Mouse (Mus musculus) hematopoietic multipotent progenitor cell, adult 10-12 weeks (in vitro differentiated cells): ENCODE measurements around the gene Fam234b. TPM values are rescaled to one million over a fixed set of nuclear protein-coding genes. Genes with fewer than 3 reads are reported as not detected.

Source experiments
- polyA plus RNA-seq: library from polyadenylated mRNA; stranded (reverse); fragments of >175 nt; gene quantifications from 2 replicates; pipeline ENCODE4 v1.2.3, GENCODE M21; 2012; ENCODE audit warnings: low replicate concordance

Gene Fam234b
- 5.9 and 10.5 TPM in 2 replicates for polyA plus RNA-seq

DNA sequence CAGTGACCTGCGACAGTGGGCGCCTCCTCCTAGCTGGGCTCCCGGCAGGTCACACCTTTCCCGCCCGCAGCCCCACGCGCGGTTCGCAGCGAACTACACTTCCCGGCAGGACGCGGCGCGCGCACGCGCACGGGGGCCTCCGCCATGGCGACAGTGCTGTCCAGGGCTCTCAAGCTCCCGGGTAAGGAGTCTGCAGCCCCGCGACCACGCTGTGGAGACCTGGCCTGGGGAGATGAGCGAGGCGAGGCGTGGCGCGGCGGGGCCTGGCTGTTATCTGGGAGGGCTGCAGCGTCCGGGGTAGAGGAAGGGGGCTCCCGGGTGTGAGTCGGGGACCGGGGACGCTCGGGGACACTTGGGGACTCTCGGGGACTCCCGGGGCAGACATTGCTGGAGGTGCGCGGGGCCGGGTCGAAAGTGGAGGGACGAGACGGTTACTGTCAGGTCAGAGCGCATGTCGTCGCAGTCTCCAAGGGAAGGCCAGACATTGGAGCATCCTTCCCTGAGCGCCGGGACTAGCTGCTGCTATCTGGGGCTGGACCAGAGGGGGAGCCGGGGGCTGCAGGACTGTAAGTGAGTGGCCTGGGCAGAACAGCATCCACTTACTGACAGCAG is at the start of gene Fam234b, which contains the start of gene Hebp1:
TSS of gene Fam234b (plus strand) at position 57 of the 612 bp plus-strand sequence.
TSS of gene Hebp1 (minus strand) at position 102 of the 612 bp plus-strand sequence.

GRCm38 (mm10) chr6:135254153-135254552 is 56.4 kb downstream of the Fam234b start, which contains the start of gene Gsg1:
Gsg1 (minus strand) TSS chr6:135254351.

Other genes starting within 250 kb of the Fam234b start
- not detected in 2 replicates for gene Apold1, start 216.3 kb upstream of the Fam234b start, polyA plus RNA-seq
- 3.4 and 8.0 TPM in 2 replicates for gene Ddx47, start 186.4 kb upstream of the Fam234b start, polyA plus RNA-seq
- 0.06 TPM in 1 of 2 replicates, not detected in the other for gene Gprc5a, start 132.3 kb upstream of the Fam234b start, polyA plus RNA-seq
- gene Gprc5d, start 79.7 kb upstream of the Fam234b start, polyA plus RNA-seq, result not detected in 2 replicates
- 4.0 and 17.0 TPM in 2 replicates for gene Hebp1, start within 50 bp of the Fam234b start, polyA plus RNA-seq
- 0.13 and 0.21 TPM in 2 replicates for gene Gsg1, start 56.4 kb downstream of the Fam234b start, polyA plus RNA-seq
- not detected in 2 replicates for gene Pbp2, start 112.4 kb downstream of the Fam234b start, polyA plus RNA-seq
- 1.3 and 2.4 TPM in 2 replicates for gene Emp1, start 164.6 kb downstream of the Fam234b start, polyA plus RNA-seq